Mouse (Mus musculus): ENCODE results near the gene Tom1l2. TPM values are rescaled to one million over a fixed set of nuclear protein-coding genes. Genes with fewer than 3 reads are reported as not detected.

The Tom1l2 gene
- total RNA-seq, 2 experiments from 2014 or later = 86.8 to 90.6 TPM

DNA sequence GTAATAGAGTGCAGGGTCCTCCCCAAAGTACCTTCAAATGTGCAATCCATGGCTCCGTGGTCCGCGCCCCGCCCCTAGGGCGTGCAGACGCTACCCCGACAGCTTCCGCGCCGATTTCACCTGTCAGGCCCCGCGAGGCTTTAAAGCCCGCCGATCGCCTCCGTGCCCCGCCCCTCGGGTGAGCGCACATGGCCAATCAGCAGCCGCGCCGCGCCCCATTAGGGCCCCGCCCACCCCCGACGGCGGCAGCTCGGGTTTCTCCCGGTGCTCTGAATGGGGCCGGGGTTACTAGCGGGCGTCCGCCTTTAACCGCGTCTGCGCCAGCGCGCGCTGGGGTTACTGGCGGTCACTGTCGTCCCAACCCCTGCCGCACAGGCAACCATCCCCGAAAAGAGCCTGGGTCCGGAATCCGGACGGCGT, 142.4 kb downstream of the Tom1l2 start:
- DNase-seq = peak; percentile 96
- intact Hi-C loops (cut with DNase I) = no loop called here

DNA sequence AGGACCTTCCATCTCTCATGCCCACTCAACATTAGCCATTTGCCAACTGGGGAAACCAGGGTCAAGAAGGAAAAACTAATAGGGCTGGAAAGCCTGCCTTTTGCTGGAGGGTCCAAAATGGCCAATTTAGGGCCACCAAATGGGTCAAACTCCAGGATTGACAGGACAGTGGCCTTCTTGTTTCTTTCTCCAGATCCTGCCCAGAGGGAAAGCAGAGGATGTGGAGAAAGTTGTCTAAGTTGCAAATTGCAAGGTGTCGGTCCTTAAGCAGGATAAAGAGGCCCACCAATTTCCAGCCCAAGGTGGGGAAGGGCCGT, 142.8 kb downstream of the Tom1l2 start:
- intact Hi-C loops (cut with DNase I) = loop anchor here (10.0 kb wide), 1 partner anchor 205 kb away; the partner anchor contains the start of genes Atpaf2 and Gid4
- no peak for DNase-seq

DNA sequence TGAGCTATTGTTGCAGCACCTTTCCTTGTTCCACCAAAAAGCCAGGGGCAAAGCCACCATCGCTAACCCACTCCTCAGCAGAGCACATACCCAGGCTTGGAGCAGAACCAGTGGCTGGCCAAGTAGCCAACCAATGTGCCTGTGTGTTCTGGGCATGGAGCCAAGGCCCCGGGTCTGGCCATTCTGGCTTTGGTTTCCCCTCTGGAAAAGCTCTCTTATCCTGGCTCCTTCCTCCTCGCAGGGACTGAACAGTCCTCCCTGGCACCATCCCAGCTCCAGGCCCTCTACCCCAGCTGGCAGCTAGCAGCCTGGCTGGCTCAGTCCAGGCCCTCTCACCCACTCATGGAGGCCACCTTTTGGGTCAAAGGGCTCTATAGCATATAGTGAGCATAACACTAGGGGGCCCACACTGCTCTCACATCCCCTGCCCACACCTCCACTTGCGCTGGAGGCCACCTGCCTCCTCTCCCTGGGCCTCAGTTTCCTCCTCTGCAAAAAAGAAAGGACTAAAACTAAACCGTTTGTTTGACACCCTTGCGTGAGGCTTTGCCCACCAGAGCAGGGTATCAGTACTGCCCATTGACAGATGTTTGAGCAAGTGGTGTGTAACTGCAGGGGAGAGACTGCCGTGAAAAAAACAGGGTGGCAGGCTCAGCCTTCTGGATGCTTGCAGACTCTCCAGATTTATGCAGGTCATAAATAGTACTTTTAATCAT, 143.3 kb downstream of the Tom1l2 start:
- peak; percentile 100 for DNase-seq
- intact Hi-C loops (cut with DNase I) = loop anchor here (10.0 kb wide), 1 partner anchor 205 kb away; the partner anchor contains the start of genes Atpaf2 and Gid4

DNA sequence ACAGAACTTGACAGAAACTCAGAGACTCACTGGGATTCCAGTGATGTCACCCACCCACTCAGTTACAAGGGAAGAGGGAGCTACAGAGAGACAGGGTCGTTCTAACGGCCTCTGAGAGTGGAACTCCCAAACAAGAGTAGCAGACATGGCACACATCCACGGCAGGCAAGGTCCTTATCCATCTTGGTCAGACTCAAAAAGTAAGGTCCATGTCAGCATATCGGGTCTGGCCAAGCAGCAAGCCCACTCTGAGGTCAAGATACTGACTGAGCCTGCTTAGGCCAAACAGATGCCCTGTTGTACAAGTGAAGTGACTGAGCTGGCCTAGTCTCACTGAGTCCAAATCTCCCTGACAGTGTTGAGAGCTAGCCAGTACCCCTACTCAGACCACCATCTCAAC, 144.0 kb downstream of the Tom1l2 start:
- DNase-seq = no peak
- intact Hi-C loops (cut with DNase I) = loop anchor here (10.0 kb wide), 1 partner anchor 206 kb away; the partner anchor contains the start of genes Atpaf2 and Gid4

- no peak for DNase-seq
These were observed 144.5 kb downstream of the Tom1l2 start for GRCm38 (mm10) chr11:60208201-60208600.

GRCm38 (mm10) chr11:60206207-60206606, 146.5 kb downstream of the Tom1l2 start:
- no peak for DNase-seq
- intact Hi-C loops (cut with DNase I) = loop anchor here (10.0 kb wide), 1 partner anchor 209 kb away; the partner anchor contains the start of genes Atpaf2 and Gid4

More at GRCm38 (mm10) chr11:60208201-60208600, 144.5 kb downstream of the Tom1l2 start:
- intact Hi-C loops (cut with DNase I) = loop anchor here (10.0 kb wide), 1 partner anchor 207 kb away; the partner anchor contains the start of genes Atpaf2 and Gid4

GRCm38 (mm10) chr11:60205026-60205425, 147.7 kb downstream of the Tom1l2 start:
- intact Hi-C loops (cut with DNase I) = loop anchor here (10.0 kb wide), 1 partner anchor 210 kb away; the partner anchor contains the start of genes Atpaf2 and Gid4
- DNase-seq = no peak

DNA sequence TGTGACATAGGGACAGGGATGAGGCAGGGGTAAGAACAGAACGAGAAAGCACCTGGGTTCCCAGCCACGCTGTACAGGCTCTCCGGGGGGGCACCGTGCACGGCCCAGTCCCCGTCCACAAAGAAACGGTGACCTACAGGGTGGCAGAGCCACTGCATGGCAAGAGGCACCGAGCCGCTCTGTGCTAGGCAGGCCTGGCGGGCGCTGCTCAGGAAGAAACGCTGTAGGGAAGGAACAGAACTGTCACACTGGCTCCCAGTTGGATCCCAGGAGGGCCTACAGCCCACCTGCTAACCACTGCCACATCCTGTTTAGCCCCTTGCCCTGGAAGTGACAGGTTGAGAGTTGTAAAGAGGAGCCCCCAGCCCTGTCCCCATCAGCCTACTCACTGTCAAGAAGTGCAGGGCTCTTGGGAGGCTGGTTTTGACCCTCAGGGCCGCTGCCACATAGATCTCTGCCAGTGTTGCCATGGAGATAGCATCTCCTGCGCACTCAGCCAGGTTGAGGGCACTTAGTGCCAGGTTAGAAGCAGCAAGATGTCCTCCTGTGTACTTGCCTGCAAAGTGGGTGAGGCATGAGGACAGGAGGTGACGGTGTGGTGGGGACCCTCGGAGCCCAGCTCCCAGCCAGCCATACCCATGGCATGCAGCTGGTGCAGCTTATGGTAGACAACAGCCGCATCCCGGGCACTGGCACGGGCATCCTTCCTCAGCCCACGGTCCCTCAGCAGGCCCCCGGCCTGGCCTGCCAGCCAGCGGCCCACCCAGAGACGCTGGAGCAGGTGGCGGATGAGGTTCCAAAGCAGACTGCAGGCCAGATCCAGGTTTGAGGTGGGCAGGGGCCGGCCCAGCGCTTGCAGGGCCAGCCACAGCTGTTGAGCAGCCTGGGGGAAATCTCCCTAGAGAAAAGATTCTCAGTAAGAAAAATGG, 149.7 kb downstream of the Tom1l2 start:
- intact Hi-C loops (cut with DNase I) = loop anchor here (2.0 to 10.0 kb wide), 2 partner anchors 90 to 212 kb away; partner anchors contain the start of genes Atpaf2 and Gid4
- DNase-seq = peak; percentile 87

GRCm38 (mm10) chr11:60200384-60200783, 152.3 kb downstream of the Tom1l2 start:
- intact Hi-C loops (cut with DNase I) = loop anchor here (10.0 kb wide), 1 partner anchor 214 kb away; the partner anchor contains the start of genes Atpaf2 and Gid4
- no peak for DNase-seq

DNA sequence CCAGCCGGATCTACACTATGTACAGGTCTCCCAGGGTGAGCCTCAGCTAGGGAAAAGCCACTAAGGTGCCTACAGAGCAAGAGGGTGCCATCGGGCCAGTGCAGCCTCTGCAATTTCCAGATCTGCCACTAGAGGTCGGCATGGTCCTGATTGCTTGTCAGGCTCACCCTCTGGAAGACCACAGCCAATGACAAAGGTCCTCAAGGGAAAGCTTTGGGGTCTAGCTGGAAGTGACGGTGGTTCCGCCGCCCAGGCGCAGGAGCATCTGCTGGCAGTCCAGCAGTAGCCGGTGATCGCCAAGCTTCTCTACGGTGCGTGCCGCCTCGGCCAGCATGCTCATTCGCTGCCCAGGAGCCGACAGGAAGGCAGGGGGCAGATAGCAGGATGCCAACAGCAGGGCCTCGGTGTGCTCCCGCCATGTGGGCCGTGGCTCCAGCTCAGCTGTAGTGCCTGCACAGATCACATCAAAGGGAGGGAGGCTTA, 153.0 kb downstream of the Tom1l2 start:
- intact Hi-C loops (cut with DNase I) = loop anchor here (10.0 kb wide), 2 partner anchors 215 to 325 kb away; partner anchors contain the start of genes Atpaf2 and Gid4

GRCm38 (mm10) chr11:60198651-60199050, 154.1 kb downstream of the Tom1l2 start:
- no peak for DNase-seq
- intact Hi-C loops (cut with DNase I) = loop anchor here (10.0 kb wide), 1 partner anchor 324 kb away; no protein-coding TSS in a partner anchor

More for the DNA sequence above, 153.0 kb downstream of the Tom1l2 start:
- peak; percentile 96 for DNase-seq

- peak; percentile 77 for DNase-seq
- intact Hi-C loops (cut with DNase I) = loop anchor here (10.0 kb wide), 1 partner anchor 323 kb away; no protein-coding TSS in a partner anchor
These were observed 154.6 kb downstream of the Tom1l2 start for GRCm38 (mm10) chr11:60197998-60198619.

- intact Hi-C loops (cut with DNase I) = loop anchor here (10.0 kb wide), 1 partner anchor 322 kb away; no protein-coding TSS in a partner anchor
- no peak for DNase-seq
These were observed 156.4 kb downstream of the Tom1l2 start for GRCm38 (mm10) chr11:60196344-60196743.

DNA sequence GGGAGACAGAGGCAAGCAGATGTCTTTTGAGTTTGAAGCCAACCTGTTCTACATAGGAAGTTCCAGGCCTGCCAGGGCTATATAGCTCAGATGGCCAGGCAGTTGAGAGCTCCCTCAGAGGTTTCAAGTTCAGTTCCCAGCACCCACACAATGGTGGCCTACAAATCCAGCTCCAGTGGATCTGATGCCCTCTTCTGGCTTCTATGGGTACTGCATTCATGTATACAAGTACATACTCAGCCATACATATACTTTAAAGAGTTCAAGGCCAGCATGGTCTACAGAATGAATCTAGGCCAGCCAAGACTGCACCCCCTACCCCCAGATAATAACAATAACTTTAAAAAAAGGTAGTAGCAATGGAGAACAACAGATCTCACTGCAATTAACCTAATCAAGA, 157.6 kb downstream of the Tom1l2 start:
- no peak for DNase-seq
- intact Hi-C loops (cut with DNase I) = loop anchor here (10.0 kb wide), 1 partner anchor 320 kb away; no protein-coding TSS in a partner anchor

GRCm38 (mm10) chr11:60193556-60193955, 159.1 kb downstream of the Tom1l2 start:
- peak; percentile 93 for DNase-seq
- intact Hi-C loops (cut with DNase I) = loop anchor here (10.0 kb wide), 1 partner anchor 319 kb away; no protein-coding TSS in a partner anchor

DNA sequence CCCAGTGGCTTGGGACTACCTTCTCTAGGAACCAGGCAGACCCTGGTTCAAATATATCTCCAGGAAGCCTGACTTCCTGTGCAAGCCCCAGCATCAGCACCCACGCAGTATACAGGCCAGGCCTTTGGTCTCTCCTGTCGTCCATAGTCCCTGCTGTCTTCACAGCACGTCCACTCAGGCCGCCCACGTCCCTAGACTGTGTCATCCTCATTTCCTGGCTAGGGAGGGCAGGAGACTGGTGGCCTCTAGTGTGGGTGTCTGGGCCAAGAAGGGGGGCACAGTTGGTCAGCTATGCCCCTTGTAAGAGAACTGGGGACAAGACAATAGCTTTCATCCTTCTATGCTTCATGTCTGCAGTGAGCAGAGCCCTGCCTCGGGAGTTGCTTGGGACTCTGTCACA, 160.2 kb downstream of the Tom1l2 start:
- intact Hi-C loops (cut with DNase I) = loop anchor here (10.0 kb wide), 1 partner anchor 318 kb away; no protein-coding TSS in a partner anchor
- DNase-seq = no peak

DNA sequence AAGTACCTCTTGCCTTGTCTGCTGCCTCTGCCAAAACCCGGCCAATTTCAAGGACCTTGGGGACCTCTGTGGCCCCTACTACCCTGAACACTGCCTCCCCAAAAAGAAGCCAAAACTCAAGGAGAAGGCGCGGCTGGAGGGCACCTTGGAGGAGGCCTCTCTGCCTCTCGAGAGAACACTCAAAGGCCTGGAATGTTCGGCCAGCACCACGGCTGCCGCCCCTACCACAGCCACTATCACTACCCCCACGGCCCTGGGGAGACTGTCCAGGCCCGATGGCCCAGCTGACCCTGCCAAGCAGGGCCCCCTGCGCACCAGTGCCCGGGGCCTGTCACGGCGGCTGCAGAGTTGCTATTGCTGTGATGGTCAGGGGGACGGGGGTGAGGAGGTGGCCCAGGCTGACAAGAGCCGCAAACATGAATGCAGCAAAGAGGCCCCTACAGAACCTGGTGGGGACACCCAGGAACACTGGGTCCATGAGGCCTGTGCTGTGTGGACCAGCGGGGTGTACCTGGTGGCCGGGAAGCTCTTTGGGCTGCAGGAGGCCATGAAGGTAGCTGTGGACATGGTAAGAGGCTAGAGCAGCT, 162.6 kb downstream of the Tom1l2 start:
- intact Hi-C loops (cut with DNase I) = loop anchor here (10.0 kb wide), 1 partner anchor 315 kb away; no protein-coding TSS in a partner anchor
- DNase-seq = no peak

DNA sequence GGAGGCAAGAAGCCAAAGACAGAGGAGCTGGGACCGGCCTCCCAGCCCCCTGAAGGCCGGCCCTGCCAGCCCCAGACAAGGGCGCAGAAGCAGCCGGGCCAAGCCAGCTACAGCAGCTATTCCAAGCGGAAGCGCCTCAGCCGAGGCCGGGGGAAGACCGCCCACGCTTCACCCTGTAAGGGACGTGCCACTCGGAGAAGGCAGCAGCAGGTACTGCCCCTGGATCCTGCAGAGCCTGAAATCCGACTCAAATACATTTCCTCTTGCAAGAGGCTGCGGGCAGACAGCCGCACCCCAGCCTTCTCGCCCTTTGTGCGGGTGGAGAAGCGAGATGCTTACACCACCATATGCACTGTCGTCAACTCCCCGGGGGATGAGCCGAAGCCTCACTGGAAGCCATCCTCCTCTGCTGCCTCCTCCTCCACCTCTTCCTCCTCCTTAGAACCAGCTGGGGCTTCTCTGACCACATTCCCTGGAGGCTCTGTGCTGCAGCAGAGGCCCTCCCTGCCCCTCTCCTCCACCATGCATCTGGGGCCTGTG, 163.1 kb downstream of the Tom1l2 start:
- intact Hi-C loops (cut with DNase I) = loop anchor here (10.0 kb wide), 1 partner anchor 315 kb away; no protein-coding TSS in a partner anchor
- DNase-seq = peak; percentile 74

DNA sequence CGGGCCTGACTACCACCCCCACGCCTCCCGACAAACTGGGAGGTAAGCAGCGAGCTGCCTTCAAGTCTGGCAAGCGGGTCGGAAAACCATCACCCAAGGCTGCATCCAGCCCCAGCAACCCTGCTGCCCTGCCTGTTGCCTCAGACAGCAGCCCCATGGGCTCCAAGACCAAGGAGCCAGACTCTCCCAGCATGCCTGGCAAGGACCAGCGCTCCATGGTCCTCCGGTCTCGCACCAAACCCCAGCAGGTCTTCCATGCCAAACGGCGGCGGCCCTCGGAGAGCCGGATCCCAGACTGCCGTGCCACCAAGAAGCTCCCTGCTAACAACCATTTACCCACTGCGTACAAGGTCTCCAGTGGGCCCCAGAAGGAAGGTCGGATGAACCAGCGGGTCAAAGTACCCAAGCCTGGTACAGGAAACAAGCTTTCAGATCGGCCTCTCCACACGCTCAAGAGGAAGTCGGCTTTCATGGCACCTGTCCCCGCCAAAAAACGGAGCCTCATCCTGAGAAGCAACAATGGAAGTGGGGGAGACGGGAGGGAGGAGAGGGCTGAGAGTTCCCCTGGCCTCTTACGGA, 164.3 kb downstream of the Tom1l2 start:
- DNase-seq = no peak
- intact Hi-C loops (cut with DNase I) = no loop called here
